Mouse (Mus musculus) C2C12 (cell line): ENCODE measurements at regions not wholly inside any gene's neighbourhood (a gene's known extent, or its start where the extent isn't known, plus 50 kb on each side); places are given as distances from the start of the nearest gene placed in this dataset.

Experiments used
- H3K27me3 ChIP-seq: one replicate; pipeline ENCODE4 v1.6.1; 2011; ENCODE audit not compliant: control insufficient read depth, insufficient read depth, insufficient read length
- H3K36me3 ChIP-seq: one replicate; pipeline ENCODE4 v1.6.1; 2011; ENCODE audit not compliant: control insufficient read depth, insufficient read depth
- H3K4me3 ChIP-seq: one replicate; pipeline ENCODE4 v1.5.1; 2011; ENCODE audit warnings: mild to moderate bottlenecking, control low read depth; ENCODE audit not compliant: poor library complexity, insufficient read depth, severe bottlenecking
- H3K79me2 ChIP-seq: one replicate; pipeline ENCODE4 v1.6.1; 2011; ENCODE audit not compliant: control insufficient read depth, insufficient read depth
- H3K79me3 ChIP-seq: one replicate; pipeline ENCODE4 v1.6.1; 2011; ENCODE audit warnings: low read depth, control low read depth
- H3ac ChIP-seq: one replicate; pipeline ENCODE3; 2011; ENCODE audit warnings: low read depth; ENCODE audit not compliant: control insufficient read depth, insufficient read length
- CEBPB ChIP-seq: IDR thresholded peaks from one replicate; pipeline ENCODE4 v1.6.1; 2011; ENCODE audit warnings: low read depth, mild to moderate bottlenecking, control low read depth, moderate library complexity
- CTCF ChIP-seq: IDR thresholded peaks from one replicate; pipeline ENCODE4 v1.5.1; 2011; ENCODE audit not compliant: control insufficient read depth, insufficient read depth, insufficient read length
- FOSL1 ChIP-seq: IDR thresholded peaks from one replicate; pipeline ENCODE4 v1.8.0; 2011; ENCODE audit warnings: mild to moderate bottlenecking, low read length; ENCODE audit not compliant: poor library complexity, insufficient read depth, severe bottlenecking
- MAX ChIP-seq: IDR thresholded peaks from one replicate; pipeline ENCODE4 v1.6.1; 2011; ENCODE audit warnings: mild to moderate bottlenecking, control low read depth
- MYOD1 ChIP-seq: IDR thresholded peaks from one replicate; pipeline ENCODE4 v1.6.1; 2011; ENCODE audit warnings: low read depth; ENCODE audit not compliant: control insufficient read depth, insufficient read length
- MYOG ChIP-seq: IDR thresholded peaks from one replicate; pipeline ENCODE4 v1.6.1; 2011; ENCODE audit not compliant: control insufficient read depth, insufficient read length; ENCODE audit errors: extremely low read depth
- USF1 ChIP-seq: IDR thresholded peaks from one replicate; pipeline ENCODE4 v1.6.1; 2011; ENCODE audit warnings: low read depth, mild to moderate bottlenecking, control low read depth, moderate library complexity

DNA sequence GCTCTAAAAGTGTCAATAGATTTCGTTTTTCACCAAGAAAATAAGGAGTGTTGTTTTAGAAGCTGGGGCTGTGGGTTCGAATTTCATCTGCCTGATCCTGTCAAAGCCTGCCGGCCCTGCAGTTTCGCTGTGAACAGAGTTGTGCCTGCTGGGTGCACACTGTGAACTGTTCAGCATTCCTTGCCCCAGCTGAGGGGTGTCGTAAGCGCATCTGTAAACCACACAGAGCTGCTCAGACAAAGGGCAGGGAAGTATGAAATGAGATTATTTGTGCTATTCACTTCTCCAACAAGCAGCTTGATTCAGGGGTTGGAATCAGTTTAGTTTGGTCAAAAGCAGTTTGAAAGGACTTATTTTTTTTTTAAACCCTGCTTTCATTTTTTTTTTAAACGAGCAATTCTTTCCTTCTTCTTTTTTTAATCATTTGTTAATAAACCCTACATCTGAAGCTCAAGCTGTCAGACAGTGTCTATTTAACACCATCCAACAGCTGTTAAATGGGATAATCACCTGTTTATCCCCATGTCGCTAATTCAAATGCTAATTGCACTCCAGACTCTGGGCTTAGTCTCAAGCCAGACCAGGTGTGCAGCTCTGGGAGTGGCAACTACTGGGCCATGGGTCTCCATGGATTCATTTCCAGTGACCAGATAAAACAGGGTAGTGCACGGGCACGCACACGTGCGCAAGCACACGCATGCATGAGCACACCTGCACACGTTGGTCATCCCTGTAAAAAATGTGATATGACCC is 172.2 kb downstream of the Ly86 start:
- H3K79me3 ChIP-seq, result no peaks in the 10 kb centered on the region
- H3K79me2 ChIP-seq, result no peaks in the 10 kb centered on the region
- H3K27me3 ChIP-seq, result no peaks in the 10 kb centered on the region
- no peaks in the 10 kb centered on the region for H3K36me3 ChIP-seq
- H3K4me3 ChIP-seq, result no peak overlapping the region
- TF ChIP-seq FOSL1 (no peak), USF1 (no peak), MYOG (no peak), CEBPB (no peak), CTCF (no peak), MYOD1 (no peak), MAX (no peak)
- no peak overlapping the region for H3ac ChIP-seq

DNA sequence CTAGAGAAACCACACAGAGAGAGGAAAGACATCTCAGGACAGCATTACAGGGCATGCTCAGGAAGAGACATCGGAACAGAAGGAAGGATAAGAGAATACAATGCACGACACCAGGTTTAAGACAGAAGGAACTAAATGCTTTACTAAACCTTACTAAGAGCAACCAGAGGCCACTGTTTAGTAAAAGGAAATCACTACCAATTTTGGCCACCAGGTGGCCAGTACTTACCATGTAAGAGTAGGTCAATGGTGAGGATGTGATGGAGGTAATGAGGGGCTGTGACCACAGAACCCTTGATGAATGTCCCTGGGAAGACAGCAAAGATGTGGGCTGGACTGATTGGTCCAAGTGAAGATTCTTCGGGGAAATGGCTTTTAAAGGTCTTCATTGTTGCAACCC is 174.9 kb downstream of the Ly86 start:
- Histone ChIP-seq H3K36me3 (no peaks in the 10 kb centered on the region), H3K27me3 (no peaks in the 10 kb centered on the region), H3K79me3 (no peaks in the 10 kb centered on the region), H3K4me3 (no peak overlapping the region), H3K79me2 (no peaks in the 10 kb centered on the region), H3ac (no peak overlapping the region)
- TF ChIP-seq USF1, result no peak
- no peak for TF ChIP-seq CEBPB
- TF ChIP-seq CTCF, result no peak
- no peak for TF ChIP-seq MYOG
- TF ChIP-seq FOSL1, result no peak
- TF ChIP-seq MAX, result no peak
- no peak for TF ChIP-seq MYOD1

DNA sequence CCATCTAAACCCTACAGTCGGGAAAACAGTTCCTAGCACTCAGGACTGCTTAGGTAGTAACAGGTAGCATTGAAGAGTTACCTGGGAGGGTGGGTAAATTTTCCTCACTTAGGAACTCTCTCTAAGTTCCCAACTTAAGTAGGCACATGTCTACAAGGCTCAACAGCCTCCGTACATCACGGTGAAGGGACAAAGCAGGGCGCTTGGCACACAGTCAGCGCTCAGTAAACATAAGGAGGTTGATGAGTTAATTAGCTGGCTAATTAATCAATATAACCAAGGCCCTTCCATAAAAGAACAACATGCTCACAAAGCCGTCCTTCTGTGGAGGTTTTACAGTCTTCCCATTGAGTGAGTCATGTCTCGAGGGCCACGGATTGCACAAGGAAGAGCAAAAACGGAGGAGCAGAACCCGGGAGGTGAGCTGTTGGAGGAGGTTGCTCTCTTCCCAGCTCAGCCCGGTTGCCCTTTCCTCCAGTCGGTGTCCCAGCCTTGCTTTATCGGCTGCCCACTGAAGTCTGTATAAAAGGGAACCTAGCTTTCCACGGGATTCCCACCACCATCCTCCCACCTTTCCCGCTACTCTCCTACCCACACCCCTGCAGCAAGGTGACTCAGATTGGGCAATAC is 180.2 kb downstream of the Ly86 start:
- no peaks in the 10 kb centered on the region for H3K79me2 ChIP-seq
- no peaks in the 10 kb centered on the region for H3K27me3 ChIP-seq
- no peaks in the 10 kb centered on the region for H3K36me3 ChIP-seq
- no peak for TF ChIP-seq MAX
- no peak for TF ChIP-seq CTCF
- no peak for TF ChIP-seq CEBPB
- no peak for TF ChIP-seq MYOG
- no peak for TF ChIP-seq FOSL1
- TF ChIP-seq USF1, result no peak
- no peak for TF ChIP-seq MYOD1
- no peak overlapping the region for H3ac ChIP-seq
- H3K4me3 ChIP-seq, result no peak overlapping the region
- H3K79me3 ChIP-seq, result no peaks in the 10 kb centered on the region

DNA sequence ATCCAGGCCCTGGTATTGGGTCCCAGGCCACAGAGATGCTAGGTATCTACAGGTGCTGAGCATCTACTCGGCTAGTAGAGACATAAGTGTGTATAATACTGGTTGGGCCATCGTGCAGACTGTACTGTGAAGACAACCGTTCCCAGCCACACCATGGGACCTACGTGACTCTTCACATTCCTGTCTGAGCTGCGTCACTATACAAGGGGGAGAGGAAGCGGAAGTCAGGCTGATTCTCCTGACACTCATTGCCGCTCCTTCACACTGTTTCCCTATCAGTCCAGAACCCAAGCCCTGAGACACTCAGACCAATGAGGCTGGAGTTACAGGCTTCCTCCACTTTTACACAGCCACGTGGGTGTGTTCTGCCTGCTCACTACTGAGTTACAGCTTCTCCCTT is 181.1 kb downstream of the Ly86 start:
- Histone ChIP-seq H3K36me3 (no peaks in the 10 kb centered on the region), H3K79me2 (no peaks in the 10 kb centered on the region), H3ac (no peak overlapping the region), H3K4me3 (no peak overlapping the region), H3K27me3 (no peaks in the 10 kb centered on the region), H3K79me3 (no peaks in the 10 kb centered on the region)
- no peak for TF ChIP-seq USF1

DNA sequence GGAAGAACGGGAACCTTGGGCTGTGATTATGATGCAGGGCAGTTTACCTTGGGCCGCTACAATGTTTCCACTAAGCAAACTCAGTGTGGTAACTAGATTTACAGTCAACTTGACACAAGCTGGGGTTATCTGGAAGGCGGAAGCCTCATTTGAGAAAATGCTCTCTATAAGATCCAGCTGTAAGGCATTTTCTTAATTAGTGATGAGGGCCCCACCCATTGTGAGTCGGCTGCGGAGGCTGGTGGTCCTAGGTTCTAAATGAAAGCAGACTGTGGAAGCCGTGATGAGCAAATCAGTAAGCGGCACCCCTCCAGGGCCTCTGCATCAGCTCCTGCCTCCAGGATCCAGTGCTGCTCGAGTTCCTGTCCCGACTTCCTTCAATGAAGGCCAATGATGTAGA is 183.4 kb downstream of the Ly86 start:
- TF ChIP-seq USF1 (no peak), CEBPB (no peak), MAX (no peak), CTCF (no peak), MYOG (no peak), FOSL1 (no peak), MYOD1 (no peak)
- no peak overlapping the region for H3ac ChIP-seq

DNA sequence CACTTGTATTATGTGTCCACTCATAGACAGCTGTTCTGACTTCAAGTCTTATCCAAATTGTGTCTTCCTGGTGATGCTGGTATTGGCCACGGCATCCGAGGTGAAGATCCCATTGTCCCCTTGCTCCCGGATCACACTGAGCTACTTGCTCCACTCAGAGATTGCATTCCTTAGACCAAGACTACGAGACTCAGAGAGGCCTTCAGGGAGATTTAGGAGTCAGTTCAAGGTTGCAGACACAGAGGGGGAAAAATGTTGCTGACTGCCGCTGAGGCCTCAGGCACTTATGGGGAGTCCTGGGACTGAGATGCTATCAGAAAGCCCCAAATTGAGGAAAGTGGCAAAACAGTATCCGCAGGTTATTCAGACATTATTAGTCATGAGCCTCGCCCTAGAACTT is 183.9 kb downstream of the Ly86 start:
- no peaks in the 10 kb centered on the region for H3K79me2 ChIP-seq
- H3K36me3 ChIP-seq, result no peaks in the 10 kb centered on the region
- TF ChIP-seq USF1 (no peak), CEBPB (no peak), MYOG (no peak), FOSL1 (no peak), MYOD1 (no peak), MAX (no peak), CTCF (no peak)
- no peak overlapping the region for H3ac ChIP-seq
- no peaks in the 10 kb centered on the region for H3K79me3 ChIP-seq
- H3K4me3 ChIP-seq, result no peak overlapping the region
- H3K27me3 ChIP-seq, result no peaks in the 10 kb centered on the region

More for the DNA sequence above, 183.4 kb downstream of the Ly86 start:
- H3K79me3 ChIP-seq, result no peaks in the 10 kb centered on the region
- H3K36me3 ChIP-seq, result no peaks in the 10 kb centered on the region
- H3K79me2 ChIP-seq, result no peaks in the 10 kb centered on the region
- no peaks in the 10 kb centered on the region for H3K27me3 ChIP-seq
- no peak overlapping the region for H3K4me3 ChIP-seq
